ENCODE assay signal across 9 mouse cellular contexts in genomic region chr3:90083034-90083433, GRCm38 (mm10). TPM values are rescaled to one million over a fixed set of nuclear protein-coding genes. Genes with fewer than 3 reads are reported as not detected.
A peak's percentile ranks its signal among the peaks of the same experiment; 100 is the strongest.
DNase-seq lines count a peak whose midpoint lies in the region; ATAC-seq and TF ChIP-seq lines count a peak whose summit lies in the region.
"Had no signal": no experiment of that assay in that cellular context is flagged by ENCODE, and none has a peak within 500 bp of the region (broad histone marks: within the 10 kb centered on the region; RNA-seq: fewer than 3 reads in every experiment).

No protein-coding gene starts in this region.

- peaks cover 23% of the 10 kb centered on the region for H3K4me1 ChIP-seq in thymus, adult 2 months (replicated peaks; ENCODE audit: control insufficient read depth, insufficient read depth, low read length)
- peaks cover 5% of the 10 kb centered on the region for H3K4me1 ChIP-seq in hindbrain, postnatal 0 days (ENCODE audit: insufficient read depth, low read length)

- no peak overlapping the region for H3K9ac ChIP-seq in hindbrain, postnatal 0 days (replicated peaks; ENCODE audit: low read length)

- H3K4me3 ChIP-seq in thymus, adult 2 months (ENCODE audit: control insufficient read depth, insufficient read depth, low read length) = no peak overlapping the region
- H3K4me3 ChIP-seq in hindbrain, postnatal 0 days (ENCODE audit: low read length) = no peak overlapping the region

- peak overlapping the region; percentile 14; the same call in 1 of the 2 replicates for H3K4me2 ChIP-seq in hindbrain, postnatal 0 days (ENCODE audit: low read depth, low read length)

- H3K36me3 ChIP-seq in thymus, adult 2 months (ENCODE audit: control insufficient read depth, insufficient read depth, low read length) = peaks cover 15% of the 10 kb centered on the region
- H3K36me3 ChIP-seq in hindbrain, postnatal 0 days (ENCODE audit: insufficient read depth, low read length) = peaks cover 13% of the 10 kb centered on the region; the same call in 1 of the 2 replicates

- ATAC-seq in hindbrain, postnatal 0 days = no peak
- ATAC-seq: Patski had no signal

- no peak for TF ChIP-seq POLR2A in thymus, adult 2 months (IDR thresholded peaks at IDR 0.05; ENCODE audit: control insufficient read depth, extremely low read depth, insufficient read depth, low read length, poor library complexity)

- no peaks in the 10 kb centered on the region for H3K9me3 ChIP-seq in hindbrain, postnatal 0 days (ENCODE audit: low read length)

- H3K27ac ChIP-seq in thymus, adult 2 months (ENCODE audit: control insufficient read depth, insufficient read depth, low read length) = 0 out of 2 replicates have a peak overlapping the region, but pooled peaks have one; percentile 31
- H3K27ac ChIP-seq in hindbrain, postnatal 0 days = no peak overlapping the region

- DNase-seq in cerebellum, adult 9-10 months = peak; percentile 39
- DNase-seq in cerebellum, adult 11-12 months = no peak
- DNase-seq in thymus, adult 2 months = peak; percentile 21
- no peak for DNase-seq in thymus, postnatal 36 days
- no peak for DNase-seq in hindbrain, postnatal 0 days (ENCODE audit: low spot score)
- peak; percentile 66 for DNase-seq in lung, postnatal 36 days
- no peak for DNase-seq in ovary, postnatal 10 days (ENCODE audit: low spot score)
- DNase-seq in thymus, postnatal 0 days (ENCODE audit: low spot score) = no peak

- 8% methylated on average over 5 of the region's 5 CpGs for WGBS in thymus, adult 2 months
- WGBS in hindbrain, postnatal 0 days = 44% methylated on average over 5 of the region's 5 CpGs

- H3K27me3 ChIP-seq in thymus, adult 2 months (ENCODE audit: control insufficient read depth, insufficient read depth, low read length) = no peaks in the 10 kb centered on the region
- no peaks in the 10 kb centered on the region for H3K27me3 ChIP-seq in hindbrain, postnatal 0 days (ENCODE audit: insufficient read depth, low read length)
- H3K27me3 ChIP-seq: Patski had no signal

- TF ChIP-seq CTCF in thymus, adult 2 months (IDR thresholded peaks at IDR 0.05; ENCODE audit: borderline replicate concordance, control insufficient read depth, extremely low read depth, insufficient read depth, low read length, poor library complexity) = no peak
- TF ChIP-seq CTCF in hindbrain, postnatal 0 days (IDR thresholded peaks at IDR 0.05; ENCODE audit: low read depth) = no peak

RNA-seq across cellular contexts. Expression of gene Tpm3, which starts 10.6 kb away (rescaled TPM):
- 252 and 262 TPM in 2 replicates for polyA plus RNA-seq in thymus, adult 2 months (2012; rRNA removed)
- total RNA-seq in hindbrain, postnatal 0 days (2014; rRNA removed) = 136 and 142 TPM in 2 replicates
- polyA plus RNA-seq in hindbrain, postnatal 0 days (2015; fragmentation: Nextera tagmentation; extraction: Ambion mirVana) = 300 and 302 TPM in 2 replicates
- 687 and 711 TPM in 2 replicates for polyA plus RNA-seq in thymus, postnatal 0 days (2015; fragmentation: Nextera tagmentation; extraction: Ambion mirVana)

RNA-seq across cellular contexts. Expression of gene Nup210l, which starts 20.9 kb away (rescaled TPM):
- 1.5 and 1.6 TPM in 2 replicates for polyA plus RNA-seq in thymus, adult 2 months (2012; rRNA removed)
- total RNA-seq in hindbrain, postnatal 0 days (2014; rRNA removed) = 0.52 and 0.65 TPM in 2 replicates
- 0.11 TPM in 2 replicates for polyA plus RNA-seq in hindbrain, postnatal 0 days (2015; fragmentation: Nextera tagmentation; extraction: Ambion mirVana)
- 0.15 and 0.27 TPM in 2 replicates for polyA plus RNA-seq in thymus, postnatal 0 days (2015; fragmentation: Nextera tagmentation; extraction: Ambion mirVana)

RNA-seq across cellular contexts. Expression of gene Ubap2l, which starts 30.6 kb away (rescaled TPM):
- 199 and 208 TPM in 2 replicates for polyA plus RNA-seq in thymus, adult 2 months (2012; rRNA removed)
- total RNA-seq in hindbrain, postnatal 0 days (2014; rRNA removed) = 83.1 and 102 TPM in 2 replicates
- 109 and 113 TPM in 2 replicates for polyA plus RNA-seq in hindbrain, postnatal 0 days (2015; fragmentation: Nextera tagmentation; extraction: Ambion mirVana)
- polyA plus RNA-seq in thymus, postnatal 0 days (2015; fragmentation: Nextera tagmentation; extraction: Ambion mirVana) = 142 and 145 TPM in 2 replicates

RNA-seq across cellular contexts. Expression of gene 4933434E20Rik, which starts 31.6 kb away (rescaled TPM):
- polyA plus RNA-seq in thymus, adult 2 months (2012; rRNA removed) = 45.9 and 59.7 TPM in 2 replicates
- 95.6 and 110 TPM in 2 replicates for total RNA-seq in hindbrain, postnatal 0 days (2014; rRNA removed)
- 228 and 254 TPM in 2 replicates for polyA plus RNA-seq in hindbrain, postnatal 0 days (2015; fragmentation: Nextera tagmentation; extraction: Ambion mirVana)
- 176 and 182 TPM in 2 replicates for polyA plus RNA-seq in thymus, postnatal 0 days (2015; fragmentation: Nextera tagmentation; extraction: Ambion mirVana)

Comparison
In these comparisons a context has a peak if more than half of its experiments do, and no peak if none do; other contexts are left out.
1. DNase-seq: peak in cerebellum, adult 9-10 months (single experiment), thymus, adult 2 months (single experiment) and lung, postnatal 36 days (single experiment); none in cerebellum, adult 11-12 months (single experiment), thymus, postnatal 36 days (0 of 2), hindbrain, postnatal 0 days (single experiment), ovary, postnatal 10 days (single experiment) and thymus, postnatal 0 days (single experiment).